Mouse (Mus musculus) erythroblast, embryonic 14.5 days (primary cell): ENCODE measurements around the gene Clec4g. TPM values are rescaled to one million over a fixed set of nuclear protein-coding genes. Genes with fewer than 3 reads are reported as not detected.

ENCODE experiments used
- H3K27me3 ChIP-seq: 2 replicates; pipeline ENCODE4 v1.6.1; 2012; ENCODE audit warnings: inconsistent platforms; ENCODE audit not compliant: control insufficient read depth
- H3K36me3 ChIP-seq: 2 replicates; pipeline ENCODE4 v1.6.1; 2012; ENCODE audit warnings: mild to moderate bottlenecking, inconsistent platforms; ENCODE audit not compliant: control insufficient read depth
- H3K4me1 ChIP-seq: 2 replicates; pipeline ENCODE4 v1.6.1; 2012; ENCODE audit warnings: inconsistent platforms; ENCODE audit not compliant: control insufficient read depth
- H3K4me3 ChIP-seq: replicated peaks from 2 replicates; pipeline ENCODE3; 2012; ENCODE audit warnings: moderate library complexity, mild to moderate bottlenecking, inconsistent platforms
- H3K9me3 ChIP-seq: 2 replicates; pipeline ENCODE4 v1.6.1; 2012; ENCODE audit warnings: low read length, inconsistent platforms, mixed read lengths; ENCODE audit not compliant: control insufficient read depth
- GATA1 ChIP-seq: IDR thresholded peaks from 2 replicates; pipeline ENCODE4 v1.6.1; 2012; ENCODE audit warnings: low read length, inconsistent platforms, mixed read lengths
- TAL1 ChIP-seq: IDR thresholded peaks from 3 replicates; pipeline ENCODE4 v1.6.1; 2012; ENCODE audit warnings: low read length, inconsistent platforms, mixed read lengths
- polyA plus RNA-seq: library from polyadenylated mRNA; stranded (reverse); fragments of >175 nt; gene quantifications from 2 replicates; pipeline ENCODE4 v1.2.3, GENCODE M21; 2012

Clec4g gene
- polyA plus RNA-seq, 1 experiment, result 0.03 TPM

- Histone ChIP-seq H3K9me3 (no peaks in the 10 kb centered on the region), H3K4me1 (peaks cover 6% of the 10 kb centered on the region), H3K4me3 (no peak overlapping the region), H3K27me3 (no peaks in the 10 kb centered on the region), H3K36me3 (no peaks in the 10 kb centered on the region)
- TF ChIP-seq TAL1 (no peak), GATA1 (no peak)
These were observed 3.0 kb downstream of the Clec4g start for GRCm38 (mm10) chr8:3717321-3717954.

- TF ChIP-seq TAL1 (no peak), GATA1 (no peak)
- no peaks in the 10 kb centered on the region for H3K36me3 ChIP-seq
- H3K9me3 ChIP-seq, result no peaks in the 10 kb centered on the region
- no peak overlapping the region for H3K4me3 ChIP-seq
- H3K4me1 ChIP-seq, result no peaks in the 10 kb centered on the region
- H3K27me3 ChIP-seq, result no peaks in the 10 kb centered on the region; the same call in 1 of the 2 replicates
These were observed 8.8 kb downstream of the Clec4g start for GRCm38 (mm10) chr8:3711646-3712045.

- H3K27me3 ChIP-seq, result no peaks in the 10 kb centered on the region; the same call in 1 of the 2 replicates
- H3K9me3 ChIP-seq, result no peaks in the 10 kb centered on the region
- H3K36me3 ChIP-seq, result no peaks in the 10 kb centered on the region
- H3K4me3 ChIP-seq, result no peak overlapping the region
- no peak for TF ChIP-seq GATA1
- TF ChIP-seq TAL1, result no peak
- H3K4me1 ChIP-seq, result no peaks in the 10 kb centered on the region
These were observed 10.1 kb downstream of the Clec4g start for GRCm38 (mm10) chr8:3710312-3710711.

GRCm38 (mm10) chr8:3707611-3708010 is 12.8 kb downstream of the Clec4g start:
- TF ChIP-seq TAL1, result no peak
- no peak for TF ChIP-seq GATA1
- H3K4me3 ChIP-seq, result no peak overlapping the region
- H3K27me3 ChIP-seq, result no peaks in the 10 kb centered on the region; the same call in 1 of the 2 replicates
- H3K4me1 ChIP-seq, result no peaks in the 10 kb centered on the region
- H3K9me3 ChIP-seq, result no peaks in the 10 kb centered on the region
- H3K36me3 ChIP-seq, result no peaks in the 10 kb centered on the region

- Histone ChIP-seq H3K4me3 (no peak overlapping the region), H3K36me3 (no peaks in the 10 kb centered on the region), H3K4me1 (no peaks in the 10 kb centered on the region), H3K9me3 (no peaks in the 10 kb centered on the region), H3K27me3 (no peaks in the 10 kb centered on the region; the same call in 1 of the 2 replicates)
- TF ChIP-seq TAL1 (no peak), GATA1 (no peak)
These were observed 14.7 kb downstream of the Clec4g start for GRCm38 (mm10) chr8:3705711-3706110.

GRCm38 (mm10) chr8:3701491-3701890 is 19.0 kb downstream of the Clec4g start:
- Histone ChIP-seq H3K4me3 (no peak overlapping the region), H3K4me1 (no peaks in the 10 kb centered on the region), H3K9me3 (no peaks in the 10 kb centered on the region), H3K36me3 (no peaks in the 10 kb centered on the region), H3K27me3 (no peaks in the 10 kb centered on the region)
- no peak for TF ChIP-seq TAL1
- TF ChIP-seq GATA1, result no peak

- no peak within 1 kb of the TSS for H3K4me3 ChIP-seq
- no peaks in the 10 kb centered on the region for H3K4me1 ChIP-seq
- peaks cover 2% of the 10 kb centered on the region; the same call in 1 of the 2 replicates for H3K9me3 ChIP-seq
- no peaks in the 10 kb centered on the region for H3K27me3 ChIP-seq
- TF ChIP-seq TAL1, result no peak
- TF ChIP-seq GATA1, result no peak
- H3K36me3 ChIP-seq, result no peaks in the 10 kb centered on the region
These were observed 26.3 kb downstream of the Clec4g start, which contains the start of gene Fcer2a for GRCm38 (mm10) chr8:3694121-3694520. Gene Fcer2a (minus strand): TSS chr8:3694175.

GRCm38 (mm10) chr8:3690774-3691173 is 29.7 kb downstream of the Clec4g start:
- H3K36me3 ChIP-seq, result no peaks in the 10 kb centered on the region
- no peak for TF ChIP-seq TAL1
- TF ChIP-seq GATA1, result no peak

GRCm38 (mm10) chr8:3687537-3687936 is 32.9 kb downstream of the Clec4g start:
- no peaks in the 10 kb centered on the region for H3K4me1 ChIP-seq
- no peaks in the 10 kb centered on the region; the same call in 1 of the 2 replicates for H3K36me3 ChIP-seq
- peaks cover 2% of the 10 kb centered on the region; the same call in 1 of the 2 replicates for H3K9me3 ChIP-seq
- no peak overlapping the region for H3K4me3 ChIP-seq
- TF ChIP-seq TAL1 (no peak), GATA1 (no peak)
- no peaks in the 10 kb centered on the region for H3K27me3 ChIP-seq

More at GRCm38 (mm10) chr8:3690774-3691173, 29.7 kb downstream of the Clec4g start:
- Histone ChIP-seq H3K4me1 (no peaks in the 10 kb centered on the region), H3K9me3 (peaks cover 2% of the 10 kb centered on the region; the same call in 1 of the 2 replicates), H3K4me3 (no peak overlapping the region), H3K27me3 (no peaks in the 10 kb centered on the region)

GRCm38 (mm10) chr8:3685422-3685821 is 35.0 kb downstream of the Clec4g start:
- Histone ChIP-seq H3K4me3 (no peak overlapping the region), H3K4me1 (no peaks in the 10 kb centered on the region), H3K9me3 (no peaks in the 10 kb centered on the region), H3K36me3 (peaks cover 12% of the 10 kb centered on the region), H3K27me3 (no peaks in the 10 kb centered on the region)
- no peak for TF ChIP-seq TAL1
- TF ChIP-seq GATA1, result no peak
